Mouse (Mus musculus) urinary bladder, postnatal 10 days (tissue): ENCODE data around the gene Dlg5.

ENCODE experiments used
- DNase-seq: peaks from one replicate; pipeline ENCODE4 v3.0.0; 2022; ENCODE audit warnings: low spot score

Dlg5 gene

GRCm38 (mm10) chr14:24190131-24190530 is 55.6 kb downstream of the Dlg5 start:
- DNase-seq: no peak

- DNase-seq: no peak
Measured at GRCm38 (mm10) chr14:24189598-24189997, 56.1 kb downstream of the Dlg5 start.

GRCm38 (mm10) chr14:24185514-24185913 is 60.2 kb downstream of the Dlg5 start:
- DNase-seq: no peak

- DNase-seq: no peak
Measured at GRCm38 (mm10) chr14:24182955-24183354, 62.8 kb downstream of the Dlg5 start.

- no peak for DNase-seq
Measured at GRCm38 (mm10) chr14:24181811-24182506, 63.8 kb downstream of the Dlg5 start.

- DNase-seq: no peak
Measured at GRCm38 (mm10) chr14:24179466-24179991, 66.2 kb downstream of the Dlg5 start.

GRCm38 (mm10) chr14:24176609-24177008 is 69.1 kb downstream of the Dlg5 start:
- DNase-seq: no peak

GRCm38 (mm10) chr14:24173326-24173725 is 72.4 kb downstream of the Dlg5 start:
- no peak for DNase-seq

- no peak for DNase-seq
Measured at GRCm38 (mm10) chr14:24171639-24172311, 73.9 kb downstream of the Dlg5 start.

GRCm38 (mm10) chr14:24166046-24166445 is 79.7 kb downstream of the Dlg5 start:
- DNase-seq: no peak

GRCm38 (mm10) chr14:24164721-24165367 is 80.9 kb downstream of the Dlg5 start:
- DNase-seq: no peak

- DNase-seq: no peak
Measured at GRCm38 (mm10) chr14:24162856-24163255, 82.9 kb downstream of the Dlg5 start.

- no peak for DNase-seq
Measured at GRCm38 (mm10) chr14:24148892-24149291, 96.8 kb downstream of the Dlg5 start.

GRCm38 (mm10) chr14:24144821-24145220 is 100.9 kb downstream of the Dlg5 start:
- DNase-seq: no peak

GRCm38 (mm10) chr14:24144421-24144820 is 101.3 kb downstream of the Dlg5 start:
- no peak for DNase-seq

GRCm38 (mm10) chr14:24142926-24143430 is 102.7 kb downstream of the Dlg5 start:
- DNase-seq: no peak

- no peak for DNase-seq
Measured at GRCm38 (mm10) chr14:24141727-24142126, 104.0 kb downstream of the Dlg5 start.

- DNase-seq: no peak
Measured at GRCm38 (mm10) chr14:24140297-24140812, 105.4 kb downstream of the Dlg5 start.

- no peak for DNase-seq
Measured at GRCm38 (mm10) chr14:24136908-24137307, 108.8 kb downstream of the Dlg5 start.

- DNase-seq: no peak
Measured at GRCm38 (mm10) chr14:24134623-24135290, 111.0 kb downstream of the Dlg5 start.

- DNase-seq: no peak
Measured at GRCm38 (mm10) chr14:24133801-24134200, 111.9 kb downstream of the Dlg5 start.

GRCm38 (mm10) chr14:24132092-24132491 is 113.6 kb downstream of the Dlg5 start:
- DNase-seq: no peak
